Mouse (Mus musculus) forebrain, embryonic 13.5 days (tissue): Measurements from ENCODE around the gene Madcam1. TPM values are rescaled to one million over a fixed set of nuclear protein-coding genes. Genes with fewer than 3 reads are reported as not detected.
"Not testable (repeated sequence)": the region's sequence is repeated elsewhere in the genome, so short reads cannot be mapped to it uniquely, and the experiment has no call there.

Experiments used
- ATAC-seq: fragments of 200-750 bp; cut with Nextera tagmentation; 2 replicates; pipeline ENCODE4 v1.8.0; 2017
- H3K27ac ChIP-seq: fragments of 300-500 bp; sonication (generic); 2 replicates; pipeline ENCODE4 v1.5.1; 2015; ENCODE audit warnings: inconsistent platforms, mild to moderate bottlenecking, moderate library complexity
- H3K27me3 ChIP-seq: fragments of 300-500 bp; sonication (generic); 2 replicates; pipeline ENCODE4 v1.6.1; 2015; ENCODE audit warnings: mild to moderate bottlenecking, inconsistent platforms
- H3K36me3 ChIP-seq: fragments of 300-500 bp; sonication (generic); 2 replicates; pipeline ENCODE4 v1.6.1; 2015; ENCODE audit warnings: mild to moderate bottlenecking, inconsistent platforms; ENCODE audit not compliant: poor library complexity, severe bottlenecking
- H3K4me1 ChIP-seq: fragments of 300-500 bp; sonication (generic); 2 replicates; pipeline ENCODE4 v1.6.1; 2015; ENCODE audit warnings: inconsistent platforms
- H3K4me2 ChIP-seq: fragments of 300-500 bp; sonication (generic); 2 replicates; pipeline ENCODE4 v1.6.1; 2015; ENCODE audit warnings: inconsistent platforms, mild to moderate bottlenecking, moderate library complexity
- H3K4me3 ChIP-seq: fragments of 300-500 bp; sonication (generic); 2 replicates; pipeline ENCODE4 v1.5.1; 2015; ENCODE audit warnings: mild to moderate bottlenecking, inconsistent platforms
- H3K9ac ChIP-seq: fragments of 300-500 bp; sonication (generic); 2 replicates; pipeline ENCODE4 v1.6.1; 2015; ENCODE audit warnings: mild to moderate bottlenecking, inconsistent platforms
- H3K9me3 ChIP-seq: fragments of 300-500 bp; sonication (generic); replicated peaks from 2 replicates; pipeline ENCODE4 v1.6.1; 2016; ENCODE audit warnings: inconsistent platforms
- WGBS: fragments of 180-500 bp; shearing (Covaris S2); methylation state at CpG from one replicate; pipeline ENCODE4 v1.1.7; 2015; 5-methylcytosine and 5-hydroxymethylcytosine counted together
- polyA plus RNA-seq: library from polyadenylated mRNA; unstranded; fragments of >200 nt; fragmentation: Nextera tagmentation; extraction: Ambion mirVana; gene quantifications from 2 replicates; pipeline ENCODE4 v1.2.1, GENCODE M21; 2015

The Madcam1 gene
- polyA plus RNA-seq, 1 experiment from 2014 or later: 0.31 TPM

DNA sequence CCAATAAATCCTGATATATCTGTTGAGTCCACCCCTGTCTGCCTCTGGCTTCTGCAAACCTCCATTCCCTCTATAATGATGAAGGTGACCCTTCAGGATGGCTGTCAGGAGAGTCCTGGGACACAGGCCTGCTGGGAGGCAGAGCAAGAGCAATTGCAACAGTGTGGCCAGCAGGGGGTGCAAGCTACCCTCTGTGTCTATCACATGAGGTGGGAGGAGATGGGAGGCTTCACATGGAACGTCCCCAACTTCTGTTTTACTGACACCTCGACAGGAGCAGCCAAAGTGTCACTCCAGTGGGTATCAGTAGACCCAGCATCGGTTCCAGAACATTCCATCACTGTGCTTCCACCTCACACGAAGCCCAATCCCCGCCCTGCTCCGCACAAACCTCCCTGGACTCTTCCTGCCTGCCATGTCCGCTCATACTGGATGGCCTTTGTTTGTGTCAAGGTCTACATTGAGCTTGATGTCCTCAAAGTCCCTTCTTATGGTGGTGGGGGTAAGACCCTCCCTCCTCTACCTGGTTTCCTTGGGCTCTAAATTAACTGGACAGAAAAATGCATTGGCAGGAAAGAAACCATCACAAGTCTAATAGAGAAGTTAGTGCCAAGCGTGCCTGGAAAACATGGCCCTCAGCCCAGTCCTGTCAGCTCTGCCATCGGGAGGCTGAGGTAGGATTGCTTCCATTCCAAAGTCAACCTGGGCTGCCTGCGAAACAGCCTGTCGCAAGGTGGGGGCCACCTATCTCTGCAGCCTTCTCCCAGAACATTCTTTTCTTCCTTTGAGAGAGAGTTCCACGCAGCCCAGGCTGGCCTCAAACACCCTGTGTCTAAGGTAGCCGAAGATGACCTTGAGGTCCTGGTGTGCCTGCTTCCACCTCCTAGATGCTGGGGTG is 31.1 kb downstream of the Madcam1 start:
- peak; percentile 59; the same call in 1 of the 2 replicates for ATAC-seq
- no peak overlapping the region; the same call in 1 of the 2 replicates for H3K4me2 ChIP-seq
- no peaks in the 10 kb centered on the region for H3K27me3 ChIP-seq
- H3K9me3 ChIP-seq: peaks cover 6% of the 10 kb centered on the region; the same call in 1 of the 2 replicates
- no peaks in the 10 kb centered on the region for H3K36me3 ChIP-seq
- no peak overlapping the region; the same call in 1 of the 2 replicates for H3K9ac ChIP-seq
- no peak overlapping the region for H3K4me3 ChIP-seq
- WGBS: 69% methylated on average over 13 of the region's 13 CpGs
- no peak overlapping the region for H3K27ac ChIP-seq
- H3K4me1 ChIP-seq: peaks cover 8% of the 10 kb centered on the region; the same call in 1 of the 2 replicates

DNA sequence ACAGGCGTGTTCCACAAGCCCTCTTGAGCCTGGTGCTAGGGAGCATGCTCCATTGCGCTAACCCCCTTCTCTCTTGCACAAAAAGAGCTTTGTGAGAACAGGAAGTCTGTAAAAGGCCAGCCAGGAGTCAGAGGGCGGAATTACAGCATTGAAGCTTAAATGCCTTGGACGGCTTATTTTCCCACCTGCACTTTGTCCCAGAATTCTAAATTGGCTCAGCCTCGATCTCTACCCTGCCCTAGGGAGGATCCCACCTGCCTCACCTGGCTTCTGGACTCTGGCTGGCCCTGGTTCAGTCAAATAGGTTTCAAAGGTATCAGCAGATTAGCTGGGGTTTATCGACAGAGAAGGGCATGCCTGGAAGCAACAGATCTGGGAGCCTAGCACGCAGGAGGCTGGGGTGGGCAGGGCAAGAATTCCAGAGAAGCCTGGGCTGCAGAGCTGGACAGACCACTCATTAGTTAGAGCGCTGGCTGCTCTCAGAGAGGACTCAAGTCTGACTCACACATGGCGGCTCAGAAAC is 31.8 kb downstream of the Madcam1 start:
- peaks cover 8% of the 10 kb centered on the region; the same call in 1 of the 2 replicates for H3K4me1 ChIP-seq
- WGBS: 68% methylated on average over 9 of the region's 9 CpGs
- no peak for ATAC-seq
- no peaks in the 10 kb centered on the region for H3K27me3 ChIP-seq
- no peak overlapping the region for H3K4me3 ChIP-seq
- H3K27ac ChIP-seq: no peak overlapping the region
- no peak overlapping the region for H3K4me2 ChIP-seq
- peaks cover 6% of the 10 kb centered on the region; the same call in 1 of the 2 replicates for H3K9me3 ChIP-seq
- H3K36me3 ChIP-seq: no peaks in the 10 kb centered on the region
- H3K9ac ChIP-seq: no peak overlapping the region; the same call in 1 of the 2 replicates

DNA sequence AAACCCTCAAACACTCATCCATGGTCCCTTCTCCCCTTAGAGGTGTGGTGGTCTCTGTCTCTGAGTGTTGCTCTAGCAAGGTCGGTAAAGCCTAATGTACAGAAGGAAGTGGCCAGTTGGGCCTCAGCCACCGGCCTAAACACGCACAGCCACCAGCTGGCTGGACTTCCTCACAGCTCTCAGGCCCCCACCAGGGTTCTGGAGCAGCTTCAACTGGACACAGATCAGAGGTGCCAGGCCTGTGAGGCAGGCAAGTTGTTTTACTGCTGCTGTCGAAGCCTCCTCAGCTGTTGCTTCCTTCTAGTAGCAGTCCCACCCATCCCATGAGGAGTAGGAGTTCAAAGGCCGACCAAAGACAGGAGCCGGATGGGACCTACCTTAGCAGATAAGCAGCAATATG is 33.6 kb downstream of the Madcam1 start:
- Histone ChIP-seq H3K4me3 (no peak overlapping the region), H3K36me3 (no peaks in the 10 kb centered on the region), H3K9me3 (no peaks in the 10 kb centered on the region), H3K27me3 (no peaks in the 10 kb centered on the region), H3K9ac (no peak overlapping the region), H3K27ac (no peak overlapping the region), H3K4me1 (peaks cover 8% of the 10 kb centered on the region; the same call in 1 of the 2 replicates), H3K4me2 (no peak overlapping the region)
- no peak for ATAC-seq
- WGBS: 87% methylated on average over 6 of the region's 6 CpGs

DNA sequence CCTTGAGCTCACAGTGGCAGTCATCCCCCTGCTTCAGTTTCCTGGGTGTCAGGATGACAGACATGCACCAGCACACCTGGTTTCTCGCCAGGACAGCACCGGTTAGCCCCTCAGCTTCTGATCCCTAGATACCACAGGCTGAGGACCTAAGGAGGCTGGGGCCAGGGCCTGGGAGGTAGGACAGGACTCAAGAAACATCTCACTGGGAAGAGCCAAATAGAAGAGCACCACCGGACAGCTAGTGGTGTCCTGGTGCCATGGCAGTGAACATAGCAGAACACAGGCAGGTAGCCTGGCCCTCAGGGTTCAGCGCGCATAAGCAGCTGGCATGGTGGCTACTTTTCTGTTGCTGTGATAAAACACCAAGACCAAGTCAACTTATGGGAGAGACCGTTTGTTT is 34.1 kb downstream of the Madcam1 start:
- no peaks in the 10 kb centered on the region for H3K27me3 ChIP-seq
- no peak overlapping the region for H3K4me2 ChIP-seq
- 92% methylated on average over 6 of the region's 6 CpGs for WGBS
- no peaks in the 10 kb centered on the region for H3K9me3 ChIP-seq
- ATAC-seq: no peak
- peaks cover 8% of the 10 kb centered on the region; the same call in 1 of the 2 replicates for H3K4me1 ChIP-seq
- H3K36me3 ChIP-seq: no peaks in the 10 kb centered on the region
- H3K27ac ChIP-seq: no peak overlapping the region
- H3K9ac ChIP-seq: no peak overlapping the region
- H3K4me3 ChIP-seq: no peak overlapping the region

DNA sequence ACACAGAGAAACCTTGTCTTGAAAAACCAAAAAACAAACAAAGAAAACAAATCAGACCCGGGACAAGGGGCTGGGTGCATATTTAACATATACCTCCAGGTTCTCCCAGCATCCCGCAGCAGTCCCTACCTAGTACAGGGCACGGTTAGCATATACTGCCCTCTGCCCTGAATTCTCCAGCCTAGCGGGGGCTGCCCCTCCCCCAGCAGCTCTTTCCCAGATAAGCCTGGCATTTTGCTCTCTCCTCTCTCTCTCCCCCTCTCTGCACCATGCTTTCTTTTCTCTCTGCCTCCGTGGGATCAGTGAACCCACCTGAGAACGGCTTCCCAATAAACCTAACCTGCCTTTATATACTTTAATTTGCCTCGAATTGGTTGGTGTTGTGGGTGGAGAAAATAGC is 36.3 kb downstream of the Madcam1 start:
- H3K4me2 ChIP-seq: no peak overlapping the region
- peaks cover 9% of the 10 kb centered on the region for H3K4me1 ChIP-seq
- no peak overlapping the region for H3K27ac ChIP-seq
- H3K4me3 ChIP-seq: no peak overlapping the region
- H3K27me3 ChIP-seq: no peaks in the 10 kb centered on the region
- H3K36me3 ChIP-seq: no peaks in the 10 kb centered on the region
- WGBS: 54% methylated on average over 7 of the region's 7 CpGs
- no peak for ATAC-seq
- no peaks in the 10 kb centered on the region for H3K9me3 ChIP-seq
- H3K9ac ChIP-seq: 0 out of 2 replicates have a peak overlapping the region, but pooled peaks have one; percentile 9

DNA sequence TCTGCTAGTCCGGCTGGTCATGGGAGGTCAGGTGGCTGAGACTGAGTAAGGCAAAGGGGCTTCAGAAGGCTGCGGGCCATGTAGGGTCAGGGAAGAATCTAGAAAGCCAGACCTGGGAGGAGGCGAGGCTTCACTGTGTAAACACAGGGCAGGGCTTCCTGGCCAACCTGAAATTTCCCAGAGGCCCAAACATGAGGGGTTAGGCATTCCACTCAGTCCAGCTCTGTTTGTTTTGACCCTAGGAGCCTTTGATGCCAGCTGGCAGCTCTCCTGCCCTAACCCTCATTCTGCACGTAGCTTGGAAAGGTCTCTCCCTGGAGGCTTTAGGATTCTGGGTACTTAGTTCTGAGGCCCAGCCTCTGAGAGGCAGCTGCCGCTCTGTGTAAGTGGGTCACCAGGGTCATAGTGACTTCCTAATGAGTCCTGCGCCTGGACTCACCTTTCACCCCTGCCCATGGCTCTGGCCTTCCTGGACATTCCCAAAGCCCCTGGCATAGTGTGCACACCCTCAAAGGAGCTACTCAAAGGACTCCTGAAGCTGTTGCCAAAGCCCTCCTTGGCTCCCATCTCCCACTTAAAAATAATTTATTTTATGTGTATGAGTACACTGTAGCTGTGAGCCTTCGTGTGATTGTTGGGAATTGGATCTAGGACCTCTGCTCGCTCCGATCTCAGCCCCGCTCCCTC is 37.2 kb downstream of the Madcam1 start:
- WGBS: 76% methylated on average over 10 of the region's 10 CpGs
- H3K9ac ChIP-seq: peak overlapping the region; percentile 9; the same call in 1 of the 2 replicates
- no peak overlapping the region for H3K4me3 ChIP-seq
- peaks cover 6% of the 10 kb centered on the region; the same call in 1 of the 2 replicates for H3K36me3 ChIP-seq
- H3K4me1 ChIP-seq: peaks cover 18% of the 10 kb centered on the region
- H3K27me3 ChIP-seq: no peaks in the 10 kb centered on the region
- H3K4me2 ChIP-seq: no peak overlapping the region
- H3K9me3 ChIP-seq: no peaks in the 10 kb centered on the region
- no peak overlapping the region for H3K27ac ChIP-seq
- ATAC-seq: no peak

DNA sequence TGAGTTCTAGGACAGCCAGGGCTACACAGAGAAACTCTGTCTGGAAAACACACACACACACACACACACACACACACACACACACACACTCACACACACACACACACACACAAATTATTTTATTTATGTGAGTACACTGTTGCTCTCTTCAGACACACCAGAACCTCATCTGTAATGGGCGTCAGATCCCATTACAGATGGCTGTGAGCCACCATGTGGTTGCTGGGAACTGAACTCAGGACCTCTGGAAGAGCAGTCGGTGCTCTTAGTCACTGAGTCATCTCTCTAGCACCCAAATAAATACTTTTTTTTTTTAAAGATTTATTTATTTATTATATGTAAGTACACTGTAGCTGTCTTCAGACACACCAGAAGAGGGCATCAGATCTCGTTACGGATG is 38.6 kb downstream of the Madcam1 start:
- not testable (repeated sequence) for H3K27me3 ChIP-seq, H3K4me3 ChIP-seq, ATAC-seq, H3K4me2 ChIP-seq, H3K9me3 ChIP-seq, H3K9ac ChIP-seq, H3K27ac ChIP-seq
- Histone ChIP-seq H3K36me3 (peaks cover 14% of the 10 kb centered on the region; the same call in 1 of the 2 replicates), H3K4me1 (peaks cover 30% of the 10 kb centered on the region)
- WGBS: 85% methylated on average over 4 of the region's 4 CpGs

DNA sequence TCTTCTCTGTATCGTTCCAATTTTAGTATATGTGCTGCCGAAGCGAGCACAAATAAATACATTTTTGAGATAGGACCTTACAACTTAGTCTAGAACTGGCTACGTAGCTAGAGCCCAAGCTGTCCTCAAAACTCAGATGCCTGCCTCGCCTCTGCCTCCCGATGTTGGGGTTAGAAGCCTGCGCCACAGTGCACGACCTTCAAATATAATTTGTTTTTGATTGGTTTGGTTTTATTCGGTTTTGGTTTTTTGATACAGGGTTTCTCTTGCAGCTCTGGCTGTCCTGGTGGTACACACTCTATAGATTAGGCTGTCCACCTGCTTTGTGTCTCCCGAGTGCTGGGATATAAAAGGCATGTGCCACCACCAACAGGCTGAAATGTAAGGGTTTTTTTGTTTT is 39.2 kb downstream of the Madcam1 start:
- 75% methylated on average over 10 of the region's 10 CpGs for WGBS
- H3K4me2 ChIP-seq: peak overlapping the region; percentile 82
- no peak; the same call in 1 of the 2 replicates for ATAC-seq
- no peaks in the 10 kb centered on the region for H3K9me3 ChIP-seq
- peak overlapping the region; percentile 70 for H3K4me3 ChIP-seq
- H3K9ac ChIP-seq: peak overlapping the region; percentile 53; the same call in 1 of the 2 replicates
- H3K4me1 ChIP-seq: peaks cover 30% of the 10 kb centered on the region
- 0 out of 2 replicates have a peak overlapping the region, but pooled peaks have one; percentile 76 for H3K27ac ChIP-seq
- peaks cover 16% of the 10 kb centered on the region for H3K36me3 ChIP-seq
- no peaks in the 10 kb centered on the region for H3K27me3 ChIP-seq

DNA sequence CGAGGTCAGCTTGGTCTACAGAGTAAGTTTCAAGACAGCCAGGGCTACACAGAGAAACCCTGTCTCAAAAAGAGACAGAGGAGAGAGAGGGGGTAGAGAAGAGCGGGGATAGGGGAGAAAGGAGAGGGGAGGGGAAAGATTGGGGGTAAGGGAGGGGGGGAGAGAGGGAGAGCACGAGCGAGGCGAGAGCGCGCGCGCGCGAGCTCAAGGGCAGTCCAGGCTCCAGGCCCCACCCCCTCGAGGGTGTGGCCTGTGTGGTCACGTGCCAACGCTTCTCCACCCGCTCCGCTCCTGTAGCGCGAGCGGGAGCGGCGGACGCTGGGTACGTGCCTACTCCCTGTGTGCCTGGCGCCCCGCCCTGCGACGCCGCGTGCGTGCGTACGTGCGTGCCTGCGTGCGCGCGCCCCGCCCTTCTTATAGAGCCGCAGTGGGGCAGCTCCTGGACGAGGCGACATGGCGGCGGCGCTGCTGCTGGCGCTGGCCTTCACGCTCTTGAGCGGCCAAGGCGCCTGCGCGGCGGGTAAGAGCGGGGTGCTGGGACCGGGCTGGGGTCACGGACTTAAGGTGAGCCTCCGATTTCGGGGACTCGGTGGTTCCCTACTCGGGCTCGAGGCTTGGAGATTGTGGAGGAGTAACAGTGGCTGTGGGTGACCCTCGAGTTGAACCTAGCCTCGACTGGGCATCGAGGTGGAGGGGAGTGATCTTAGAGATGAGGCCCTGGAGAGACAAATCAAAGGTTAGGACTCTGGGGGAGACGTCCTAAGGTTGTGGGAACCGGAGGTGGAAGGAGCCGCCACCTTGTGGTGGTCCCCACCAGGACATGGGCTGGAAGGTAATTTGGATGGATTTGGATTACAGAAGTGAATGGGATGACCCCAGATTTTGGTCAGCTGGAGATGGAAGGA is 40.0 kb downstream of the Madcam1 start, which contains the start of gene Bsg:
Bsg (plus strand) TSS at position 427 of the 905 bp plus-strand sequence.
- peaks cover 23% of the 10 kb centered on the region for H3K36me3 ChIP-seq
- H3K4me3 ChIP-seq: peak within 1 kb of the TSS; percentile 70
- H3K27me3 ChIP-seq: no peaks in the 10 kb centered on the region
- no peaks in the 10 kb centered on the region for H3K9me3 ChIP-seq
- peaks cover 30% of the 10 kb centered on the region for H3K4me1 ChIP-seq
- peak; percentile 96 for ATAC-seq
- H3K27ac ChIP-seq: peak within 1 kb of the TSS; percentile 76
- under 1% methylated on average over 62 of the region's 65 CpGs for WGBS
- peak within 1 kb of the TSS; percentile 89 for H3K9ac ChIP-seq
- peak within 1 kb of the TSS; percentile 82 for H3K4me2 ChIP-seq

DNA sequence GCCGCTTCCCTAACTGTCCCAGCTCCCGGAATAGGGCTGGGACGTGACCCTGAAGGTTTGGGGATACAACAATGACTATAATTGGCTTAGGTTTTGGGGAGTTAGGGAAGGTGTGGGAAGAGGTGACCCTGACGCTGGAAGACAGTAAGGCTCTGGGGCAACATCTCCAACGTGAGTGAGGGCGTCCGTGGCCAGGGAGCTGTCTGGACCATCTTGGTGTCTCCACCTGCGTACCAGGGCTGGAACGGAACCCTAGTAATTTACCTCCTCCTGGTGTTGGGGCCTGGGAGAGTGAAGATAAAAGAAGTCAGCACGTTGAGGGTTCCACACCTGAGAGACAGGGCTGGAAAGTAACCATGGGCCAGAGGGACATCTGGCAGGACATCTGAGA is 40.6 kb downstream of the Madcam1 start:
- Histone ChIP-seq H3K4me3 (peak overlapping the region; percentile 70), H3K9me3 (no peaks in the 10 kb centered on the region), H3K4me1 (peaks cover 30% of the 10 kb centered on the region), H3K27ac (0 out of 2 replicates have a peak overlapping the region, but pooled peaks have one; percentile 76), H3K27me3 (no peaks in the 10 kb centered on the region), H3K9ac (peak overlapping the region; percentile 89), H3K4me2 (peak overlapping the region; percentile 82), H3K36me3 (peaks cover 30% of the 10 kb centered on the region)
- 0 out of 2 replicates have a peak, but pooled peaks have one; percentile 0 for ATAC-seq
- WGBS: 2% methylated on average over 10 of the region's 10 CpGs

DNA sequence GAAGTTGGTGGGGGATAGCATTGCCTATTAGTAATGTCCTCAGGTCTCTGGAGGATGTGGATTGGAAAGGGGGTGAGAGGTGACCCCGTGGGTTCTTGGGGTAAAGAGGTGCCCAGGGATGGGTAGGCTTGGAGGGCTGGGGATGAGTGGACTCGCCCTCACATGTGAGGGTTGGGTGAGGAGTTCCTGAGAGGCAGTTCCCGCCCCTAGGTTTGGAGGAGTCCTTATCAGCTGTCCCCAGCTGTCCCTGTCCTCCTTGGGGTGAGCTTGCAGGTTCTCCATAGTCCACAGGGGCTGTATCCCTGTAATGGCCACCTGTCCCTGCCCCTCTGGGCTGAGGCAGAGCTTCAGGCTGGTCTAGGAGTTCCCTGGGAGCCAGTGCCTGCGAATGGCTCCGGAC is 41.6 kb downstream of the Madcam1 start:
- Histone ChIP-seq H3K4me2 (peak overlapping the region; percentile 82), H3K4me1 (peaks cover 30% of the 10 kb centered on the region), H3K36me3 (peaks cover 40% of the 10 kb centered on the region), H3K4me3 (peak overlapping the region; percentile 70), H3K27ac (no peak overlapping the region), H3K27me3 (no peaks in the 10 kb centered on the region), H3K9ac (peak overlapping the region; percentile 89), H3K9me3 (no peaks in the 10 kb centered on the region)
- 78% methylated on average over 5 of the region's 5 CpGs for WGBS
- no peak for ATAC-seq
